Mouse (Mus musculus) testis, postnatal 10 days (tissue): ENCODE measurements around the gene Ddc.

Source experiments
- DNase-seq: peaks from one replicate; pipeline ENCODE4 v3.0.0; 2021; ENCODE audit warnings: low spot score

Gene Ddc

DNA sequence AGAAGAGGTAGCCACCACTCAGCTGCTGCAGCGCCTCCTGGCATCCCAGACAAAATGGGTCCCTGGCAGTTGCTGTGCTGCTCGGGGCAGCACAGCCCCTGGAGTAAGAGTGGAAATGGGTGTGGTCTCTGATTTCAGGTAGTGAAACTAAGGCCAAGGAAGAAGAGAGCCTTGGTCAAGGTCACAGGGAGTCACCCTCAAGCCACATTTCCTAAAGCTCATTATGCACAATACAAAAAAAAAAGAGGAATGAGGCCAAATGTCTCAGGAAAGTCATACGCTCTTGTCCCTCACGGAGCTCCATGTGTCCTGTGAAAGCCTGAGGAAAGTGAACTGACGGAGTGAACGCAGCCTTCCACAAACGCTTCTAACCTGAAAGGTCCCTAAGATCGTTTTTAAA lies 116.2 kb downstream of the Ddc start:
- DNase-seq: no peak

- DNase-seq: no peak
These were observed 119.6 kb downstream of the Ddc start for GRCm38 (mm10) chr11:11778345-11778744.

DNA sequence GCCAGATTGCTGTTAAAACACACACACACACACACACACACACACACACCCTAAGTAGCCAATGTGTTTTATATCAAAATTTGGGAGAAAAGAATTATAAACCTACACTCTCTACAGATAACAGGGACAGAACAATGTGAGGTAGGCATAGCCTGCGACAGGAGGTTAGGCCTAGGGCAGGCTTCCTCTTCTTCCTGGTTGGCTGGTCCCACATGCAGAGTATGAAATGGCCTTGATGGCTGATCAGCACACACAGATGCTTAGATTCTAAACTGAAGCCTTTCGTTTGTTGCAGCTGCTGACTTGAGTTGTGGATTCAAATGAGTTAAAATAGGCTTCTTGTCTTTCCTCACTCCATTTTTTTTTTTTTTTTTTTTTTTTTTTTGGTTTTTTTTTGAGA lies 120.1 kb downstream of the Ddc start:
- no peak for DNase-seq

DNA sequence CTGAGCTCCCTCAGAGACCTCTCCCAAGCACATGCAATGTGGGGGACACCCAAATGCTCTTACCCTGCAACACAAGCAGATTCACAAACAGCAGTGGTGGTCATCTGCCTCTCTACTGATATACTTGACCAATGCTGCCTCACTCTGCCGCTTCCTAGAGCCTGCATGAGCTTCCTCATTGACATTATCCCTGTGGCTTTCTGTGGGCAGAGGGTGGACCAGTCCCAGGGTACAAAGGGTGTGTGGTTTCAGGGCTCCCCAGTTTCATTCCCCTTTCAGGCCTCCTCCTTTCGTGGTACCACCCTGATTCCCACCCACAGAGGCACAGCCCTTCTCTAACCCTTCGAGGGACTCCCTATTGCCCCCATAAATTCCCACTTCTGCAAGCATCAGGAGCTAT lies 120.7 kb downstream of the Ddc start:
- DNase-seq: no peak

DNA sequence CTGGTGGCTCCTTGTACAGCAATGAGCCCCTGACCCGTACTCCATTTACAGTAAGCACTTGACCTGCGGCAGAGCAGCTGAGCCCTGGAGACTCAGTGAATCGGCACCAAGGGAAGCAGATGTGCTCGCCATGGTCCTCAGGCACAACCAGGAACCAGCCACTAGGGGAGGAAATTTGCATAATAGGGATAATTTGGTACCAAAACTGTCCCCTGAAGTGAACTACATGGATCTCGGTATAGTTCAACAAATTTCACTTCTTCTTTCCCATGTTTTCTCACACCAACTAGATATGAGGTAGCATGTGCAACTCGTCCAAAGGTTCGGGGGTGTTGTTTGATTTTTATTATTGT lies 121.1 kb downstream of the Ddc start:
- DNase-seq: no peak

DNA sequence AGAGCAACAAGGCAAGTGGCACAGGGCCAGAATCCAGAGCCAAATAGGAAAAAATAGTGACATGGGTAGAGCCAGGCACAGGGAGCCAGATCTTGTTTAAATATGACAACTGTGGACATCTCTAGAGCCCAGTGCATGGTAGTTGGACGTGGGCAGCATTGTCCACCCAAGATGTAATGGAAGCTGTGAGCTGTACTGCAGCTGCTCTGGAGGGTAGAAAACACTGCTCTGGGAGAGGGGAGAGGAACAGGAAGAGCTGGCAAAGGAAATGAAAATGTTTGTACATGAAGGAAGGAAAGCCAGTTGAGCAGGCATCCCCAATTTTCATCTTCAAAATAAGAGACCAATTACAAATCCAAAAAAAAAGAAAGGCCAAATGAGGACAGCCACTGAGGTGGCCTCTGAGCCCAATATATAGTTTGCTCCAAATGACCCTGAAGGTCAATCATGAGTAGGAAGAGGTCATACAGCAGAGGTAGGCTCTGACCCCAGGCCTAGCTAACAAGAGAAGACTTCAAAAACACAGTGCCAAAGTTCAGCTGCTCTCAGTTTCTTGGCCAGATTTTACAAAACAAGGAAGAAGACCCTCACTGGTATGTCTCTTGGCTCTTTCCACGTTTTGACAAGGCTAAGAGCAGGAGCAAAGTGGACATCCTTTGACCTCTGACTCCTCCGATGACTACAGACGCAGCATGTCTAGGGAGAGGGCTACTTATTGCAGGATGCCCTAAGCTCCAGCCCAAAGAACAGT lies 121.7 kb downstream of the Ddc start:
- DNase-seq: no peak

DNA sequence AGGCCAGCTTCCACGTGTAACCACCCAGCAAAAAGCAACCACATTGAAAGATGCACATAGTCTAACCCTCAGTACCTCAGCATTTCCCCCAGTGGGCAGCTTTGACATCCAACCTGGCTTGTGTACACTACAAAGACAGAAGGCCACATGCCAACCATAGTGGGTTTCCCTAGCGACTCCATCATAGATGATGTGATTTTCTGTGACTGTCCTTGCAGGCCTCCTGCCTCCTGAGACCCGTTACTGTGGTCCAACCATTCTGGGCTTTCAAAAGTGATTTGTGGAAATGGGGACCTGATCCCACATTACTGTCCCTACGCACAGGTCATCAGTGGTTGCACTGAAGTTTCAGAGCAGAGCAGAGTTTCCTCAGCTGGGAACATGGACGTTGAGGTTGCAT lies 123.1 kb downstream of the Ddc start:
- DNase-seq: no peak

GRCm38 (mm10) chr11:11774384-11774783 lies 123.6 kb downstream of the Ddc start:
- no peak for DNase-seq

DNA sequence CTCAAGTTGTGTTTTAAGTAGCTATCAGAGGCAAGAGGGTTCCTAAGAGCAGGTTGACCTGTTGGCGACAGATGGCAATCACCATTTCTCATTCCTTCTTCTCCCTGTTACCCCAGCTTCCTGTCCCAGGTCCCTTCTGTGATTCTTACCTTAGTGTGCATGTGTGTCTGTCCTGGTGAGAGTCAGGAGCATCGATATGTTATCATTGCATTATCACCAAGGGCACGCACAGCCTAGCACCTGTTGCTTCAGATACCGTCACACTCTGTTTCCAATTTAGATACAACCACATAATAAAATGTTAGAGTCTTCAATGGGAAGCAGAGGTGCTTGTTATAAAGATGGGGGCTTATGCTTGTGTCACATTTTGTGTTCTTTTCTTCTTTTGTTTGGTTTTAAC lies 125.7 kb downstream of the Ddc start:
- DNase-seq: no peak

GRCm38 (mm10) chr11:11770691-11771090 lies 127.3 kb downstream of the Ddc start:
- DNase-seq: no peak

GRCm38 (mm10) chr11:11769281-11769680 lies 128.7 kb downstream of the Ddc start:
- DNase-seq: no peak

DNA sequence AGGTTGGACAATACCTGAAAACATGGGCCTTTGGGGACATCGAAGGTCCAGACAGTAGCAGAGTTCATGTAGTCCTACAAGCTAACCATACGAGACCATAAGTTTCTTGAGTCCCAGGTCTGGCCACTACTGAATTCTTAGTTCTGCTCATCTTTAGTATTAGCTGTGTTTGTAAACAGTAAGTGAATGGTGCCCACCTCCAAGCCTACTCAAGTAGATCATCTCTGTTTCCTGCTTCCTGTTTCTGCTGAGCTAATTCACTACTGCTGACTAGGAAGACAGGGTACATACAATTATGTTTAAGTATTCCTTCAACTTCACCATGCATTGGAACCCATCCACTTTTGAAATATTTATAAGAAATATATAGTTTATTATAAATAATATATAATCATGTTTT lies 129.9 kb downstream of the Ddc start:
- no peak for DNase-seq

DNA sequence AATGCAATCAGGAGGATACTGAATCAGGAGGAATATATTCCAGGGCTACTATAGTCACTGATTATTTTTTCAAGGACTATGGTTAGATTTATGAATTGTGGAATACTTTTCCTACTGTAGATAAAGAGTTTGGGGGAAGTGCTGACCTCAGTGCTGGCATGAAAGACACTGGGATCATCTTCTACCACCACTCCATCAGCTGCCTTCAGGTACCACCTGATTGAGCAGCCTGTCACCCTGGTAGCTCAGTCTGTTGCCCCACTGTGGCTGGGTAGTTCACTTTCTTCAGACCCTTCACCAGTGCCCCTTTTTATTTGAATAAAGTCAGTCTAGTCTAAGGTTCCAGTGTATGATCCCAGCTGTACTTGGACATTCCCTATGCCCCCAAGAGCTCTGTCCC lies 131.2 kb downstream of the Ddc start:
- no peak for DNase-seq

- no peak for DNase-seq
These were observed 131.8 kb downstream of the Ddc start for GRCm38 (mm10) chr11:11766105-11766504.

- DNase-seq: no peak
These were observed 132.5 kb downstream of the Ddc start for GRCm38 (mm10) chr11:11765414-11765813.
